Mouse (Mus musculus) forebrain, embryonic 16.5 days (tissue): ENCODE measurements at regions not wholly inside any gene's neighbourhood (a gene's known extent, or its start where the extent isn't known, plus 50 kb on each side); places are given as distances from the start of the nearest gene placed in this dataset.

Experiments used
- ATAC-seq: fragments of 200-750 bp; cut with Nextera tagmentation; 2 replicates; pipeline ENCODE4 v1.8.0; 2017; ENCODE audit warnings: mild to moderate bottlenecking, moderate library complexity
- H3K27ac ChIP-seq: fragments of 300-500 bp; sonication (generic); 2 replicates; pipeline ENCODE4 v1.5.1; 2014; ENCODE audit warnings: low read length, control low read depth
- H3K27me3 ChIP-seq: fragments of 300-500 bp; sonication (generic); replicated peaks from 2 replicates; pipeline ENCODE4 v1.6.1; 2014; ENCODE audit warnings: low read length; ENCODE audit not compliant: control insufficient read depth, insufficient read depth
- H3K36me3 ChIP-seq: fragments of 300-500 bp; sonication (generic); 2 replicates; pipeline ENCODE4 v1.6.1; 2014; ENCODE audit not compliant: control insufficient read depth, insufficient read depth
- H3K4me1 ChIP-seq: fragments of 300-500 bp; sonication (generic); replicated peaks from 2 replicates; pipeline ENCODE4 v1.6.1; 2014; ENCODE audit warnings: low read length; ENCODE audit not compliant: control insufficient read depth, insufficient read depth
- H3K4me2 ChIP-seq: fragments of 300-500 bp; sonication (generic); 2 replicates; pipeline ENCODE4 v1.6.1; 2014; ENCODE audit warnings: mild to moderate bottlenecking, low read length, control low read depth
- H3K4me3 ChIP-seq: fragments of 300-500 bp; sonication (generic); replicated peaks from 2 replicates; pipeline ENCODE4 v1.5.1; 2014; ENCODE audit warnings: mild to moderate bottlenecking, low read length, control low read depth
- H3K9ac ChIP-seq: fragments of 300-500 bp; sonication (generic); replicated peaks from 2 replicates; pipeline ENCODE4 v1.6.1; 2014; ENCODE audit warnings: low read depth, low read length, control low read depth
- H3K9me3 ChIP-seq: fragments of 300-500 bp; sonication (generic); 2 replicates; pipeline ENCODE4 v1.6.1; 2016; ENCODE audit warnings: low read length; ENCODE audit not compliant: control insufficient read depth
- WGBS: fragments of 180-500 bp; shearing (Covaris S2); extraction: QIAGEN DNeasy Blood & Tissue Kit; methylation state at CpG from one replicate; pipeline ENCODE4 v1.1.7; 2014; 5-methylcytosine and 5-hydroxymethylcytosine counted together

DNA sequence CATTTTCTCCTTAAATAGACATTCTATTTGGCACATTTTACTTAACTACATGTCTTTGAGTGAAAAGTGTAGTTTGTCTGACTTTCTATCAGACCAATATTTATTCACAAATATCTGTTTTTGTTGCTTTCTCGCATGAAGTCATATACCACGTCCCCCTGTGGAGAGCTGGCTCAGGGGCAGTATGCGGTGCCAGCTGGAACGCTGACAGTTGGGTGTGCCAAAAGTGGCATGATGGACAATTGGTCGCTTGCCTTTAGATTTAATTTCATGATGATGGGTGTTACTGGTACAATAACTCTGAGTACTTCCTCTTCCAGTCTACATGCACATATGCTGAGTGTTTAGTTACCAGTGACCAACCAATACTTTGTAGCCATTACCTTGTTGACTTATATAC, 223.8 kb upstream of the Cadm2 start:
- H3K27ac ChIP-seq = peak overlapping the region; percentile 48
- peak; percentile 88 for ATAC-seq
- H3K4me2 ChIP-seq = no peak overlapping the region
- H3K9me3 ChIP-seq = no peaks in the 10 kb centered on the region
- WGBS = 39% methylated on average over 5 of the region's 5 CpGs
- no peak overlapping the region for H3K9ac ChIP-seq
- H3K4me1 ChIP-seq = peaks cover 4% of the 10 kb centered on the region; the same call in 1 of the 2 replicates
- no peaks in the 10 kb centered on the region for H3K27me3 ChIP-seq
- no peaks in the 10 kb centered on the region for H3K36me3 ChIP-seq
- no peak overlapping the region for H3K4me3 ChIP-seq

DNA sequence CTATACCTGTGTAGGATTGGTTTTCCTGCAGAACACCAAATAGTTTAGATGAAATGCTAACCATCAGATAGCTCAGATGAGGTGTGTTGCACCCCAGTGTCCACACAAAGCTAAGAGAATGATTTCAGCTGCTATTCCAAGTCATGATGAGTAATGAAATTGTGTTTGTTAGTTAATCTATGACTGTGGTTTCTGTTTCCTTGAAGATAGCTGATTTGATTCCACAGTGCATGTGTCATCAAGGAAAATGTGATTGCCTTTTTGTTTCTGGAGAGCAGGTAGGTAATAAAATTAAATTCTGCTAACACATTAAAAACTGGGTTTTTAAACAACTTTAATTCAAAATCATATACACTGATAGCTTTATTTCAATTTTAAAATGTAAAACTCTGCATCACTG, 176.5 kb upstream of the Cadm2 start:
- H3K27me3 ChIP-seq = no peaks in the 10 kb centered on the region
- no peak for ATAC-seq
- no peaks in the 10 kb centered on the region for H3K36me3 ChIP-seq
- H3K4me1 ChIP-seq = no peaks in the 10 kb centered on the region
- H3K9me3 ChIP-seq = no peaks in the 10 kb centered on the region
- H3K27ac ChIP-seq = no peak overlapping the region
- no peak overlapping the region for H3K4me2 ChIP-seq
- no peak overlapping the region for H3K4me3 ChIP-seq
- no peak overlapping the region for H3K9ac ChIP-seq

DNA sequence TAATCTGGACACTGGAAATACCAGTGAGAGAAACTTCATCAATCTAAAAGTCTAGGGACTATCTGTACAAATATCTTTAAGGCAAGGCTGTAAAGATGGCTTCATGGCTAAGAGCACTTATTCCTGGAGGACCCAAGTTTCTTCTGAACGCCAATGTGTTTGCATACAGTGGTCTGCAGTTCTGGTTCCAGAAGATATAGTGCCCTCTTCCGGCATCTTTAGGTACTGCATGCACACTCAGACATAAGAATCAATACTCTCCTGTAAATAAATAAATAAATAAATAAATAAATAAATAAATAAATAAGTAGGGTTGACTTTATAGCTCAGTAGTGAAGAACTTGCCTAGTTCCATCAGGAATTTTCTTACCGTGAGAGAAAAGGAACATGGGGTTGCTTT, 155.4 kb upstream of the Cadm2 start:
- ATAC-seq = no peak
- Histone ChIP-seq H3K27me3 (no peaks in the 10 kb centered on the region), H3K9me3 (no peaks in the 10 kb centered on the region), H3K4me3 (no peak overlapping the region), H3K9ac (no peak overlapping the region), H3K36me3 (no peaks in the 10 kb centered on the region), H3K4me2 (no peak overlapping the region), H3K27ac (no peak overlapping the region), H3K4me1 (no peaks in the 10 kb centered on the region)
- WGBS = 50% methylated on average over 3 of the region's 3 CpGs

DNA sequence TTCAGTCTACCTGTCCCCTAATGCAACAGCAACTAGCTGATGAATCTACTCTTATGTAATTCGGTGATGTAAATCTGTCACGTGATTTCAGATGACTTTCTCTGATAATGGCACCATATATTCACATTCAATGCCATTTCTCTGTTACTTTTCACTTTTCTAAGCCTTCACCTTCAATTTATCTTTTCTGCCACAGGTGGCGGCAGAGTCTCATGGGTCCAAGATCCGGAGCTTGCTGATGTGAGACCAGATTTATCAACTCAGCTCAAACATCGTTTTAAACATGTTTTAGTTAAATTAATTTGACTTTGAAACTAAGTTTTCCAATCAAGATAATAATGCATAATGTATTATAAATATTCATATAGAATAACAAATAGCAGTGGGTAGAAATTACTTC, 148.4 kb upstream of the Cadm2 start:
- no peak overlapping the region for H3K27ac ChIP-seq
- H3K4me2 ChIP-seq = no peak overlapping the region
- ATAC-seq = no peak
- no peaks in the 10 kb centered on the region for H3K36me3 ChIP-seq
- no peaks in the 10 kb centered on the region for H3K27me3 ChIP-seq
- no peak overlapping the region for H3K9ac ChIP-seq
- H3K4me3 ChIP-seq = no peak overlapping the region
- H3K4me1 ChIP-seq = no peaks in the 10 kb centered on the region
- WGBS = 54% methylated on average over 5 of the region's 5 CpGs
- H3K9me3 ChIP-seq = no peaks in the 10 kb centered on the region

DNA sequence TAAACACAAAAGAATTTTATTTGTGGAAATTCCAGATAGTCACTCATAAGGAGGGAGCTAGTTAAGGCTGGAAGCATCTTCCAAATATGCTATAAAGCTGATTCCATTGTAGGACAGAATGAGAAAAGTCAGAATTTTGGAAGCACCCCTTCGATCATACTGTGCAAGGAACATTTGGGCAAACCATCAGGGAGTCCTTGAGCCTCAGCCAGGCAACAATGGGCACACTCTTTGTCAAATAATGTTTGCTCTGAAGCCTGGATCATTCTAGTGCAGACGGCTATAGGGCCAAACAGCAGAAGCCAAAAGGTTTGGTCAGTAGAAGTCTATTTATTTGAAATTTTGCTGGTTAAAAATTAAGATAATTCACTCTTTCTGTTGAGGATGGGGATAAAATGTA, 114.7 kb upstream of the Cadm2 start:
- H3K27me3 ChIP-seq = no peaks in the 10 kb centered on the region
- WGBS = 82% methylated on average over 2 of the region's 2 CpGs
- no peak overlapping the region for H3K27ac ChIP-seq
- no peak overlapping the region for H3K9ac ChIP-seq
- H3K4me2 ChIP-seq = no peak overlapping the region
- H3K36me3 ChIP-seq = no peaks in the 10 kb centered on the region
- H3K9me3 ChIP-seq = no peaks in the 10 kb centered on the region
- no peaks in the 10 kb centered on the region for H3K4me1 ChIP-seq
- H3K4me3 ChIP-seq = no peak overlapping the region
- no peak for ATAC-seq

DNA sequence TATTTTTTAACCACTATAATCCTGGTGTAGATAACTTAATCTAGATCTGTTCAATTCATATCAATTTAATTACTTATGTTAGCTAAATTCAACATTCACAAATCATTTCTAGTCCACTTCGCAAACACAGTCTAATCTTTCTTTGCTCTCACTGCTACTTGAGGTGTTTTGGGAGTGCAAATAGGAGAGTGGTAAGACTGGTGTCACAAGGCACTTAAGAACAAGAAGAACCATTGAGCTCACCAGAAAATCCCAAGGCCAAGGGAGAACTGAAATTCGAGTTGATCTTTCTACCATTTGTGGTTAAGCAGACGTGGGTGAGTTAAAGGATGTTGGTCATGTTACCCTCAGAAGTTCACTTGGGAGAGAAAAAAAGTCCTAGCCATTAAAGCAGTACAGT, 77.9 kb upstream of the Cadm2 start:
- Histone ChIP-seq H3K27me3 (no peaks in the 10 kb centered on the region), H3K4me3 (no peak overlapping the region), H3K4me2 (no peak overlapping the region), H3K36me3 (no peaks in the 10 kb centered on the region), H3K27ac (no peak overlapping the region), H3K9me3 (no peaks in the 10 kb centered on the region), H3K9ac (no peak overlapping the region), H3K4me1 (no peaks in the 10 kb centered on the region)
- WGBS = 76% methylated on average over 3 of the region's 3 CpGs
- ATAC-seq = no peak
